In genomic region chr17:15053829-15054200, GRCm38 (mm10) we compare ENCODE assay signal across 6 mouse cellular contexts. TPM values are rescaled to one million over a fixed set of nuclear protein-coding genes. Genes with fewer than 3 reads are reported as not detected.
"Had no signal": no experiment of that assay in that cellular context is flagged by ENCODE, and none has a peak within 500 bp of the region (broad histone marks: within the 10 kb centered on the region; RNA-seq: fewer than 3 reads in every experiment).

No protein-coding gene starts in this region.

RNA-seq across cellular contexts. Expression of gene Tcte3, which starts 12.5 kb away (rescaled TPM):
- total RNA-seq: neutrophil, adult 5-6 weeks had no signal
- polyA plus RNA-seq: midbrain, embryonic 12.5 days; neural tube, embryonic 12.5 days; small intestine, adult 2 months; stomach, embryonic 14.5 days; thymus, adult 2 months had no signal
